Mouse (Mus musculus) c-Kit-positive CD71-positive TER-119-positive erythroid progenitor cells, embryonic 14.5 days (primary cell): ENCODE results near the gene Hrasls5.

ENCODE experiments used
- DNase-seq: peaks from one replicate; pipeline ENCODE4 v3.0.0-alpha.2; 2013; ENCODE audit warnings: low spot score

The Hrasls5 gene

GRCm38 (mm10) chr19:7611942-7612757 is at the start of gene Hrasls5:
Hrasls5 (plus strand) TSS chr19:7612541.
- no peak for DNase-seq

GRCm38 (mm10) chr19:7562601-7563129 is 49.7 kb upstream of the Hrasls5 start:
- no peak for DNase-seq

- DNase-seq = no peak
Measured at GRCm38 (mm10) chr19:7563676-7564075, 48.7 kb upstream of the Hrasls5 start.

- no peak for DNase-seq
Measured at GRCm38 (mm10) chr19:7564457-7564856, 47.9 kb upstream of the Hrasls5 start.

- DNase-seq = no peak
Measured at GRCm38 (mm10) chr19:7566826-7567225, 45.5 kb upstream of the Hrasls5 start.

GRCm38 (mm10) chr19:7568364-7568763 is 44.0 kb upstream of the Hrasls5 start:
- DNase-seq = no peak

- no peak for DNase-seq
Measured at GRCm38 (mm10) chr19:7569650-7570049, 42.7 kb upstream of the Hrasls5 start.

GRCm38 (mm10) chr19:7576180-7576579 is 36.2 kb upstream of the Hrasls5 start:
- DNase-seq = no peak

- no peak for DNase-seq
Measured at GRCm38 (mm10) chr19:7577710-7578109, 34.6 kb upstream of the Hrasls5 start.

- no peak for DNase-seq
Measured at GRCm38 (mm10) chr19:7581042-7581441, 31.3 kb upstream of the Hrasls5 start.

- no peak for DNase-seq
Measured at GRCm38 (mm10) chr19:7583101-7583500, 29.2 kb upstream of the Hrasls5 start.

- no peak for DNase-seq
Measured at GRCm38 (mm10) chr19:7583599-7583998, 28.7 kb upstream of the Hrasls5 start.

- DNase-seq = no peak
Measured at GRCm38 (mm10) chr19:7585279-7585678, 27.1 kb upstream of the Hrasls5 start.

- no peak for DNase-seq
Measured at GRCm38 (mm10) chr19:7585764-7586163, 26.6 kb upstream of the Hrasls5 start.

GRCm38 (mm10) chr19:7590795-7591194 is 21.5 kb upstream of the Hrasls5 start:
- DNase-seq = no peak

GRCm38 (mm10) chr19:7592018-7592417 is 20.3 kb upstream of the Hrasls5 start:
- no peak for DNase-seq

- peak; percentile 29 for DNase-seq
Measured at GRCm38 (mm10) chr19:7595534-7595933, 16.8 kb upstream of the Hrasls5 start.

GRCm38 (mm10) chr19:7598481-7598880 is 13.9 kb upstream of the Hrasls5 start:
- DNase-seq = no peak

- DNase-seq = no peak
Measured at GRCm38 (mm10) chr19:7601551-7601950, 10.8 kb upstream of the Hrasls5 start.

GRCm38 (mm10) chr19:7604107-7604506 is 8.2 kb upstream of the Hrasls5 start:
- no peak for DNase-seq

- DNase-seq = no peak
Measured at GRCm38 (mm10) chr19:7605013-7605412, 7.3 kb upstream of the Hrasls5 start.

- DNase-seq = no peak
Measured at GRCm38 (mm10) chr19:7605930-7606783, 6.2 kb upstream of the Hrasls5 start.
